Mouse (Mus musculus): ENCODE measurements at regions not wholly inside any gene's neighbourhood (a gene's known extent, or its start where the extent isn't known, plus 50 kb on each side); places are given as distances from the start of the nearest gene placed in this dataset.

DNA sequence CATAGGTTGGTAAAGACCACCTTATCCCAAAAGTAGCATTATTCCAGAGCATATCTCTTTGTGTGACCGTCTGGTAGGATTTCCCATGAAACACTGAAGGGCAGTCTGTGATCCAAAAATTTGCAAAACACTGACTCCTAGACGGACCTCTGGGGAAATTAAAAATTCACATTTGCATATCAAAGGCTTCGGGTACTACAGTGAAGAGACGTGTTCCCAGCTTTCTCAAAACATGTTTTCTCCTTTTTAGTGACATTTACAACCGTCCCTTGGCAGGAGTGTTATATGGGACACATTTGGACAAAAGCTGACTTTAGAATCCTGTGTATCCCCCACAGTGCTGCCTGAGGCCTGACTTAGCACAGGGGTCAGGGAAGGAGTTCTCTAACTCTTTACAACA, 78.8 kb upstream of the Pkdcc start:
- no peak for DNase-seq (ENCODE audit: low spot score)

GRCm38 (mm10) chr17:83137720-83138119, 77.4 kb upstream of the Pkdcc start:
- DNase-seq (ENCODE audit: low spot score) = no peak

DNA sequence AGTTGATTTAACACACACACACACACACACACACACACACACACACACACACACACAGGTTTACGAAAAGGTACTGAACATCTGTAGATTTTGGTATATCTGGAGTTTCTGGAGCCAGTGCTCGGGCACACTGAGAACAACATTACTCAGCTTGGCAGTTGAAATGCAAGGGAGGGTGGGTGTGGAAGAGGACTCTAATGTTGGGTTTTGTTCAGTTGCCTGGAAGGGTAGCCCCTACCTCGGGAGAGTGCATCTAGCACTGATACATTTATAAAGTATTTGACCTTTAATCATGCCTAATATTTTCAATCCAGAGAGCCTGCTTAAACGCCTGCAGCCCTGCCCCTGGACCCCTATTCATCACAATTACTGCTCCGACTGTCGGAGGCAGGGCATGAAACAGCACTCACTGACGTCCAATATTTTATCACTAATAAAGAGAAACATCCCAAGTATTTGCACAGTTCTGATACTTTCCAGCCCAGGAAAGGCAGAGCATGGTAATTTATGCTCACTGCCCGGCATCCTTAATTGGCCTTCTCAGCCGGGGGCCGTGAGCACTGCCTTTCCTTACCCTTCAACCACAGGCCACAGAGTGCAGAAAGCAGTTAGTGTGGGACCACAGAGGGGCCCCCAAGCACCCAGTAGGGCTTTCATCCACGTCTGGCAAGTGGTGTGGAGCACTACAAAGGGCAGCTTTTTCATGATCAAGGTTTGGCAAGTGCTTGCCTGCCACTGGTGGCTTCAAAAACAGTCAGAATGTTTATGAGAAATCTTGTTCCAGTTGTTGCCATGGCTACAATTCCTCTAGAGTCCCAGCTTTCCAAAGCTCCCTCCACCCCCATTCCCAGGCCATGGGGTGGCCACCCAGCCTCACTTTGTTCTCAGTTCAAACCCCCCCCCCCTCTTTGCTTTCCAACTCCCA, 76.3 kb upstream of the Pkdcc start:
- no peak for DNase-seq (ENCODE audit: low spot score)

GRCm38 (mm10) chr17:83148371-83148929, 66.6 kb upstream of the Pkdcc start:
- peak; percentile 38 for DNase-seq (ENCODE audit: low spot score)

GRCm38 (mm10) chr17:83149336-83149735, 65.8 kb upstream of the Pkdcc start:
- no peak for DNase-seq (ENCODE audit: low spot score)

DNA sequence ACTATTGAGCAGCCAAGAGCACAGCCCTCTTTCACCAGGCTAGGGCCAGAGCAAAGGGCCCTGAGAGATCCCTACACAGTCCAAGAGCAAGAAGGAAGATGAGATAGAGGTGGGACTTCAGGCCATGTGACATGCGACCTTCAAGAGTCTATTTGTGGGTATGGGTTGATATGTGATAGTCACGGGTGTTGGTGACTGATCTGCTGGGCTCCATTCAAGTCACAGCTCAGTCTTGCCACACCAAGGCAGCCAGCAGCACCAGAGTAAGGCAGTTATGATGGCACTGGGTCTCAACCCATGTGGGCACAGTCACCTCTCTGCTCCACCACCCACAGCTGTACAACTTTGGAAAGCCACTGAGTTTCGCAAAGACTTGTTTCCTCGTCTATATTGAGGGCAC, 60.0 kb upstream of the Pkdcc start:
- DNase-seq (ENCODE audit: low spot score) = no peak

GRCm38 (mm10) chr17:83156682-83157081, 58.4 kb upstream of the Pkdcc start:
- no peak for DNase-seq (ENCODE audit: low spot score)

DNA sequence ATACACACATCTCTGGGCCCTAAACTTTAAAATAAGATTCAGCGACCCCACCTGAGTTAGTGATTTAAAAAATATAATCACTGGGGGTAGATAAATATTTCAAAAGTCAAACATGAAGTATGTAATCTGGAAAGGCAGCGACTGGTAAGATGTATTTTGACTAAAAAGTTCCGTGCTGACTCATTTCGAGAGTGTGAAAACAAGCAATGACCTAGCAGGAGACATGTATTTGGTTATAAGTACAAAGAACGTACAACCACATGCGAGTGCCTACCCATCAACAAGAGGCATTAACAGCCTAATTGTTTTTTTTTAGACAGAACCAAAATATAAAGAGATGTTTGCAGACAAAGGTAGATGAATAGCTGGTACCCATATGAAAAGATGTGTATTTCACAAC, 57.0 kb upstream of the Pkdcc start:
- no peak for DNase-seq (ENCODE audit: low spot score)

GRCm38 (mm10) chr17:83158652-83159051, 56.4 kb upstream of the Pkdcc start:
- DNase-seq (ENCODE audit: low spot score) = no peak

DNA sequence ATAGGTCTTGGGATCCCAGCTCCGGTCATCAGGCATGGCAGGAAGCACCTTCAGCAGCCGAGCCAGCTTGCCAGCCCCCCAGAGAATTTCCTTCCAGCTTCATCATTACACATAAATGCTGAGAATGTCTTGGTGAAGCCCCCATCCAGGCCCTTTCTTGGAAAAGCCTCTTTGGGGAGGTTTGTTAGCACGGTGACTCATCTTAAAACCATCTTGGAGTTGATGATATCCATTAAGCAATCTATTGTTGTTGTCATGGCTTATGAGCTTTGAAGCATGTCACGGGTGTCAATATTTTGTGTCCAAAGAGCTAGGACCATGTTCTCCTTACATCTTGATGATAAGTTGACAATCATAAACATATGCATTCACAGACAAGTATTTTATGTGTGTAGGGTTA, 55.5 kb upstream of the Pkdcc start:
- DNase-seq (ENCODE audit: low spot score) = no peak

GRCm38 (mm10) chr17:83160296-83160695, 54.8 kb upstream of the Pkdcc start:
- DNase-seq (ENCODE audit: low spot score) = no peak

DNA sequence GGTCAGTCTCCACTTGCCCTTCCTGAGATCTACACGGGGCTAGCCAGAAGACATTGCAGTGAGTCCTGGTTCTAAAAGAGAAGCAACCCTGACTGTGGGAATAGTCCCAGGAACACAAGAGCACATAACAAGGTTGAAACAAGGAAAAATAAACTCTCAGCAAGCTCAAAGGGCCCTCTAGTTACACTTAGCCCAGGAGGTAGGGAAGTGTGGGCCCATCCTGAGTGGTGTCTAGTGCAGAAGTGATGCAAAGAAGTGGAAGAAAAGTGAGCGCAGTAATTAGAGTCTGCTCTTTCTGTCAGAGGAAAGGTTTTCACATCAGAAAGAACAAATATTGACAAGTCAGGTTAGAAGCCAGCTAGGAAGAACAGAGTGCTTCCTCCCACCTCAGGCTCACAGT, 53.4 kb upstream of the Pkdcc start:
- DNase-seq (ENCODE audit: low spot score) = no peak

DNA sequence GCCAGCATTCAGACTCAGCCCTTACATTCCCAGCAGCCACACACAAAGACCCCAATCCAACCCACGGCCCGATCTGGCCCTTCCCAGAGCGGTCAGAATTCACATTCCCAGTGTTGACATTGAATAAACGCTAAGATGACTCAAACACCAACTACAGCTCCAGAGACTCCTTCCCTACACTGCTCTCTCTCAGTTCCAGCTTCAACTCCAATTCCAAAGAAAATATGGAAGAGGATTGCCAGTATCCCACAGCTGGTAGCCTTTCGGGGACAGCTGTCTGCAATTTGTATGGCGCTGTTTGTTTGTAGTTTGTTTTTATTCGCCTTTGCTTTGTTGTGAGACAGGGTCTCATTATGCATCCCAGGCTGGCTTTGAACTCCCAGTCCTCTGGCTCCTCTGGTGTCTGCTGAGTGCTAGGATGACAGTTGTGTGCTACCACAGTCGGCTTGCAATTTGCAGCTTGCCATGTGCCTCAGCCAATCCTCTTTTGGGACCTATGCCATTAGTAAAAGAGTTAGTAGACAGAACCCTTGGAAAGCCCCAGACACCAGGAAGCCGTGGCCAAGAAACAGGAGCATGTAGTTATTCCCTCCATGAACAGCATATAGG, 51.0 kb upstream of the Pkdcc start:
- no peak for DNase-seq (ENCODE audit: low spot score)

DNA sequence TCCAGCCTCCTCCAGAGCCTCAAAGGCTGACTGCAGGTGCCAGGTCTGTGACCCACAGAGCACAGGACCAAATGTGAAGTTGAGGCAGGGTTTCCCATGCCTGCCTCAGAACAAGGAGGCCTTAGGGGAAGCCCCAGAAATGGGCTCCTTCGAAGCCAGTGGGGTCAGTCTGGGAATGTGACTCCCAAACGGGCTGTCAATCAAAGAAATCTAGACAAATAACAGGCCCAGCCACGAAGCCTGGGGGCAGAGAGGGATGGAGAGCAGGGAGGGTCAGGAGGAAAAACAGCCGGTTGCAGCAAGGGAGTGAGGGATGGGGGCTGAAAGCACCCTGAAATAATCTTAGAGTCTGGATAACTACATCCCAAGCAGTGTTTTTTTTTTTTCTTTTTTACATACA, 50.4 kb upstream of the Pkdcc start:
- DNase-seq (ENCODE audit: low spot score) = no peak

GRCm38 (mm10) chr17:83165140-83165539, 50.0 kb upstream of the Pkdcc start:
- DNase-seq (ENCODE audit: low spot score) = no peak
